Mouse (Mus musculus): Measurements from ENCODE around the gene Gm6812. TPM values are rescaled to one million over a fixed set of nuclear protein-coding genes. Genes with fewer than 3 reads are reported as not detected.

The Gm6812 gene
- polyA plus RNA-seq (2015; fragmentation: Illumina TruSeq; extraction: RNeasy Lipid Tissue Mini Kit (QIAGEN cat#74804); ENCODE audit: insufficient read depth, low replicate concordance) = not detected

DNA sequence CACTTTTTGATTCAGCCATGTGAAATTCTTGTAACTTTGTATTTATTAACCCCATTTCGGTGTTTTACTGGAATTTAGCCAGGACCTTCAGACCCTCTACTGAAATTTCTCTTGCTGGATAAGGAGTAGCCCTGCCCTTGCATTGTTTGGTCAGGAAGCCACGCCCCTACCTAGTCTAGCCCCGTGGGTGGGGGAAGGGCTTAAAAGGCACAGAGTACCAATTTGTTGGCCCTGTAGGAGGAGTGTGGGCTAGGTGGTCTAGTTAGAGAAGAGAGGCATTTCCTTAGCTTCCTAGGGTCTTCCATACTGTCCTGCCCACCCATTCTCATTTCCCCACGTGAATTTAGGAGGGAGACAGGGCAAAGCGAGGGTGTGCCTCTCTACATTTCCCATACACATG is at the start of gene Gm6812:
Gene Gm6812 (minus strand): TSS at position 101 of the 400 bp plus-strand sequence.

Other genes starting within 250 kb of the Gm6812 start
- gene Fmr1, start 214.5 kb downstream of the Gm6812 start, polyA plus RNA-seq (2015; fragmentation: Illumina TruSeq; extraction: RNeasy Lipid Tissue Mini Kit (QIAGEN cat#74804); ENCODE audit: insufficient read depth, low replicate concordance) = 91.5 TPM
- 0.90 TPM for gene Fmr1nb, start 131.2 kb downstream of the Gm6812 start, polyA plus RNA-seq (2015; fragmentation: Illumina TruSeq; extraction: RNeasy Lipid Tissue Mini Kit (QIAGEN cat#74804); ENCODE audit: insufficient read depth, low replicate concordance)
- 0.87 TPM for gene Gm14698, start 72.0 kb downstream of the Gm6812 start, polyA plus RNA-seq (2015; fragmentation: Illumina TruSeq; extraction: RNeasy Lipid Tissue Mini Kit (QIAGEN cat#74804); ENCODE audit: insufficient read depth, low replicate concordance)

All from spleen, adult 10 weeks (tissue).